Mouse (Mus musculus) CH12.LX (cell line): ENCODE results near the gene Micu2. TPM values are rescaled to one million over a fixed set of nuclear protein-coding genes. Genes with fewer than 3 reads are reported as not detected.

ENCODE experiments used
- DNase-seq: peaks from one replicate; pipeline ENCODE4 v3.0.0-alpha.2; 2013; ENCODE audit errors: extremely low read depth
- H3K27ac ChIP-seq: 2 replicates; pipeline ENCODE4 v1.5.1; 2012; ENCODE audit warnings: low read depth, mild to moderate bottlenecking, control low read depth, moderate library complexity; ENCODE audit not compliant: insufficient read depth
- H3K27me3 ChIP-seq: replicated peaks from 2 replicates; pipeline ENCODE3; 2012; ENCODE audit warnings: inconsistent platforms
- H3K36me3 ChIP-seq, 2 experiments: replicated peaks in 1 of 2; 2 replicates each; pipeline versions ENCODE3 to v1.6.1; 2012; ENCODE audit warnings: inconsistent platforms in 1 of 2, low read length in 1 of 2, mild to moderate bottlenecking in 1 of 2, mixed read lengths in 1 of 2, moderate library complexity in 1 of 2; ENCODE audit not compliant: control insufficient read depth in 1 of 2, insufficient read depth in 1 of 2
- H3K4me1 ChIP-seq, 2 experiments: 2 replicates each; pipeline ENCODE4 v1.6.1; 2012; ENCODE audit warnings: inconsistent platforms in 1 of 2, moderate library complexity in 1 of 2; ENCODE audit not compliant: insufficient read depth in 2 of 2, control insufficient read depth in 1 of 2
- H3K4me2 ChIP-seq: 2 replicates; pipeline ENCODE4 v1.6.1; 2012; ENCODE audit warnings: low read depth, mild to moderate bottlenecking, control low read depth; ENCODE audit not compliant: poor library complexity, insufficient read depth, severe bottlenecking
- H3K4me3 ChIP-seq, 3 experiments: fragments of 150-350 bp in 1 of 3; sonication (generic) in 1 of 3; replicated peaks in 1 of 3; 2 replicates each; pipeline versions ENCODE3 to v1.5.1; 2011 to 2012; ENCODE audit warnings: low read depth in 2 of 3, low read length in 2 of 3, mild to moderate bottlenecking in 2 of 3, moderate library complexity in 2 of 3, control low read depth in 1 of 3, improper control_type of control experiment in 1 of 3, inconsistent platforms in 1 of 3, mixed read lengths in 1 of 3; ENCODE audit not compliant: poor library complexity in 1 of 3
- H3K79me2 ChIP-seq: replicated peaks from 2 replicates; pipeline ENCODE4 v1.6.1; 2012; ENCODE audit warnings: mild to moderate bottlenecking, moderate library complexity; ENCODE audit not compliant: control insufficient read depth, poor library complexity, insufficient read depth, severe bottlenecking; ENCODE audit errors: extremely low read depth
- H3K9ac ChIP-seq: 2 replicates; pipeline ENCODE4 v1.6.1; 2012; ENCODE audit warnings: low read depth, mild to moderate bottlenecking, control low read depth, moderate library complexity; ENCODE audit not compliant: insufficient read depth
- H3K9me3 ChIP-seq: replicated peaks from 2 replicates; pipeline ENCODE3; 2012; ENCODE audit warnings: low read length, inconsistent platforms, mixed read lengths
- CTCF ChIP-seq, 2 experiments: IDR thresholded peaks in 1 of 2; conservative IDR thresholded peaks in 1 of 2; 2 replicates each; pipeline ENCODE4 v1.5.1; 2011 to 2012; ENCODE audit warnings: low read depth in 2 of 2, low read length in 2 of 2, improper control_type of control experiment in 1 of 2, inconsistent platforms in 1 of 2, mild to moderate bottlenecking in 1 of 2, moderate library complexity in 1 of 2
- E2F4 ChIP-seq: IDR thresholded peaks from 2 replicates; pipeline ENCODE4 v1.6.1; 2011; ENCODE audit warnings: low read depth, low read length, improper control_type of control experiment; ENCODE audit not compliant: insufficient replicate concordance
- ETS1 ChIP-seq: conservative IDR thresholded peaks from 2 replicates; pipeline ENCODE4 v1.6.1; 2012; ENCODE audit warnings: low read depth, mild to moderate bottlenecking, inconsistent platforms, low read length, improper control_type of control experiment, moderate library complexity
- GABPA ChIP-seq: IDR thresholded peaks from 2 replicates; pipeline ENCODE4 v1.6.1; 2012; ENCODE audit warnings: low read depth, low read length, improper control_type of control experiment, inconsistent platforms; ENCODE audit not compliant: insufficient replicate concordance
- JUND ChIP-seq: conservative IDR thresholded peaks from 2 replicates; pipeline ENCODE4 v1.6.1; 2011; ENCODE audit warnings: low read depth, low read length, improper control_type of control experiment
- MAX ChIP-seq: IDR thresholded peaks from 2 replicates; pipeline ENCODE4 v1.6.1; 2011; ENCODE audit warnings: low read length, improper control_type of control experiment
- MAZ ChIP-seq: IDR thresholded peaks from 2 replicates; pipeline ENCODE4 v1.6.1; 2012; ENCODE audit warnings: low read depth, mild to moderate bottlenecking, inconsistent platforms, low read length, improper control_type of control experiment, moderate library complexity
- MEF2A ChIP-seq: IDR thresholded peaks from 2 replicates; pipeline ENCODE4 v1.6.1; 2014; ENCODE audit warnings: low read depth, mild to moderate bottlenecking, inconsistent platforms, low read length, improper control_type of control experiment, borderline replicate concordance
- MXI1 ChIP-seq: IDR thresholded peaks from 2 replicates; pipeline ENCODE4 v1.6.1; 2011; ENCODE audit warnings: mild to moderate bottlenecking, low read depth, low read length, improper control_type of control experiment
- MYC ChIP-seq: IDR thresholded peaks from 2 replicates; pipeline ENCODE4 v1.6.1; 2011; ENCODE audit warnings: low read depth, mild to moderate bottlenecking, improper control_type of control experiment, low read length
- NELFE ChIP-seq: IDR thresholded peaks from 2 replicates; pipeline ENCODE4 v1.6.1; 2011; ENCODE audit warnings: low read depth, low read length, improper control_type of control experiment
- PAX5 ChIP-seq: IDR thresholded peaks from 2 replicates; pipeline ENCODE4 v1.6.1; 2012; ENCODE audit warnings: low read length, inconsistent platforms, mixed read lengths
- TBP ChIP-seq: conservative IDR thresholded peaks from 2 replicates; pipeline ENCODE4 v1.6.1; 2011; ENCODE audit warnings: low read depth, low read length, improper control_type of control experiment
- TCF12 ChIP-seq: IDR thresholded peaks from 2 replicates; pipeline ENCODE4 v1.6.1; 2014; ENCODE audit warnings: low read depth, mild to moderate bottlenecking, inconsistent platforms, low read length, improper control_type of control experiment
- UBTF ChIP-seq: IDR thresholded peaks from 2 replicates; pipeline ENCODE4 v1.6.1; 2012; ENCODE audit warnings: low read depth, mild to moderate bottlenecking, inconsistent platforms, low read length, improper control_type of control experiment, moderate library complexity
- USF2 ChIP-seq: conservative IDR thresholded peaks from 2 replicates; pipeline ENCODE4 v1.6.1; 2011; ENCODE audit warnings: low read depth, low read length, improper control_type of control experiment
- ZKSCAN1 ChIP-seq: IDR thresholded peaks from 2 replicates; pipeline ENCODE4 v1.6.1; 2012; ENCODE audit warnings: low read depth, inconsistent platforms, low read length, improper control_type of control experiment, borderline replicate concordance
- ZNF384 ChIP-seq: IDR thresholded peaks from 2 replicates; pipeline ENCODE4 v1.6.1; 2012; ENCODE audit warnings: low read depth, low read length, improper control_type of control experiment, inconsistent platforms
- dilution Hi-C: fragments of 300-500 bp; cut with MboI; formaldehyde crosslinking; loops from 2 replicates; pipeline ENCODE4 v1.14.3; 2020; ENCODE audit warnings: low sequenced_read_pairs; ENCODE audit not compliant: extremely low pct_unique_long_range_greater_than_20kb, extremely low pct_ligation_motif_present
- in situ Hi-C: fragments of 300-500 bp; cut with MboI; formaldehyde crosslinking; loops from 3 replicates; pipeline ENCODE4 v1.14.3; 2019; ENCODE audit warnings: low sequenced_read_pairs, low pct_ligation_motif_present, low pct_unique_long_range_greater_than_20kb, mixed read lengths
- polyA plus RNA-seq: library from polyadenylated mRNA; unstranded; fragments of >175 nt; gene quantifications from 2 replicates; pipeline ENCODE4 v1.2.1, GENCODE M21; 2012; ENCODE audit warnings: low read depth; ENCODE audit not compliant: insufficient read length
- total RNA-seq, 2 experiments: library from RNA; depleted of rRNA; stranded (reverse); fragments of 300-350 nt in 1 of 2; fragments of >200 nt in 1 of 2; gene quantifications; 2 replicates each; pipeline ENCODE4 v1.2.3; 2012 to 2014

Gene Micu2
- total and polyA plus RNA-seq, 3 experiments, result 39.8 to 62.5 (median 52.7) TPM

GRCm38 (mm10) chr14:57883341-57883740, 115.7 kb downstream of the Micu2 start:
- Histone ChIP-seq H3K9ac (no peak overlapping the region), H3K9me3 (no peaks in the 10 kb centered on the region), H3K27me3 (no peaks in the 10 kb centered on the region), H3K79me2 (peaks cover 10% of the 10 kb centered on the region; the same call in 1 of the 2 replicates), H3K4me3 (no peak overlapping the region), H3K36me3 (peaks cover 0 to 27% of the 10 kb centered on the region in 2 experiments), H3K4me1 (peaks cover 2 to 57% of the 10 kb centered on the region in 2 experiments; a peak in 3 of 4 replicates), H3K4me2 (no peak overlapping the region), H3K27ac (no peak overlapping the region)
- dilution Hi-C loops, result no loop called here
- TF ChIP-seq ZKSCAN1 (no peak), NELFE (no peak), ETS1 (no peak), TBP (no peak), MEF2A (no peak), UBTF (no peak), JUND (no peak), TCF12 (no peak), GABPA (no peak), E2F4 (no peak), USF2 (no peak), CTCF (conservative IDR thresholded peaks at IDR 0.05 in 1 of 2, IDR thresholded peaks at IDR 0.05 in 1 of 2; ENCODE audit: low read depth in 2 of 2, low read length in 2 of 2) (no peak), MYC (no peak), PAX5 (no peak)
- in situ Hi-C loops, result no loop called here
- DNase-seq, result no peak

- no peaks in the 10 kb centered on the region for H3K27me3 ChIP-seq
- peaks cover 7% of the 10 kb centered on the region; the same call in 1 of the 2 replicates for H3K79me2 ChIP-seq
- no peak overlapping the region for H3K4me3 ChIP-seq
- no peak for TF ChIP-seq TCF12
- no peak for TF ChIP-seq ZNF384
- no peak for TF ChIP-seq MAX
- no peak for TF ChIP-seq MXI1
- no peak for TF ChIP-seq MAZ
- TF ChIP-seq, all 38 proteins: peak for 0
- in situ Hi-C loops (no loop called here), dilution Hi-C loops (no loop called here)
- no peak for DNase-seq
- Histone ChIP-seq H3K9ac (no peak overlapping the region), H3K27ac (no peak overlapping the region), H3K9me3 (no peaks in the 10 kb centered on the region), H3K4me1 (peaks cover 2 to 52% of the 10 kb centered on the region in 2 experiments; a peak in 3 of 4 replicates), H3K36me3 (peaks cover 0 to 29% of the 10 kb centered on the region in 2 experiments), H3K4me2 (no peak overlapping the region)
Measured at GRCm38 (mm10) chr14:57882720-57883119, 116.3 kb downstream of the Micu2 start.
